Mouse (Mus musculus): ENCODE data around the gene Zfp36.

Zfp36 gene

DNA sequence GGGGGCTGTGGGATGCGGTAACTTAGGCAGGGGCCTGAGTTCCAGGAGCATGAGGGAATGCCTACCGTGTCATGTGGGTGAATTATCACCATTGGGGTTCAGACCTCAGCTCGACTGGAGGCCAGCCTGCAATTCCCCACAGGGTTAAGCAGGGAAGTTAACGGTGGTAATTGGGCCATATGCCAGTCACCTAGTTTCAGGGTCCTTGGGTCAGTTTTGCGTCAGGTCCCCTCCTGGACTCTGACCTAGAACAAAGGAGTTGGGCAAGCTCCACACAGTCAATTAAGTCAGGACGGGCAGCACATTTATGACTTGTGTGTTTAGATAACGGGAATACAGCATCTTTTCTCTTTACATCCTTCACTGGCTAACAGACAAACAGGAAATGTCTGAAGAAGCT lies 38.7 kb downstream of the Zfp36 start:
- no peak for DNase-seq (ENCODE audit: low read depth in 1 of 2, low spot score in 2 of 2)

DNA sequence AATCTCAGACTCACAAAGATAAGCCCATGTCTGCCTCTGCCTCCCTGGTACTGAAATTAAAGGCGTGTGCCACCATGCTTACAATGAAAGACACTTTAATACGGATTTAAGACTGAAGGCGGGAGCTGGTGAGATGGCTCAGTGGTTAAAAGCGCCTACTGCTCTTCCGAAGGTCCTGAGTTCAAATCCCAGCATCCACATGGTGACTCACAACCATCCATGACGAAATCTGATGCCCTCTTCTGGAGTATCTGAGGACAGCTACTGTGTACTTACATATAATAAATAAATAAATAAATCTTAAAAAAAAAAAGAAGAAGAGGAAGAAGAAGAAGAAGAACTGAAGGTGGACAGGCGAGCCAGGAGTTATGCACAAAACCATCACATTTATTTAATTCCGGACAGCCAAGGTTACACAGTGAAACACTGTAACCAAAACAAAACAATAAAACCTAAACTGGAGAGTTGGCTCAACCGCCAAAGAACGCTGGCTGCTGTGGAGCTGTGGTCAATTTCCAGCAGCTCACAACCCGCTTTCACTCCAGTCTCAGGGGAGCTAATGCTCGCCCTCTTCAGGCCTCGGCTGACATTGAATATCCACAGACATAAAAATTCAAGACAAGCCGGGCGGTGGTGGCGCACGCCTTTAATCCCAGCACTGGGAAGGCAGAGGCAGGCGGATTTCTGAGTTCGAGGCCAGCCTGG lies 40.7 kb downstream of the Zfp36 start:
- peak in 1 of 2 experiments; percentile 57 for DNase-seq (ENCODE audit: low read depth in 1 of 2, low spot score in 2 of 2)

DNA sequence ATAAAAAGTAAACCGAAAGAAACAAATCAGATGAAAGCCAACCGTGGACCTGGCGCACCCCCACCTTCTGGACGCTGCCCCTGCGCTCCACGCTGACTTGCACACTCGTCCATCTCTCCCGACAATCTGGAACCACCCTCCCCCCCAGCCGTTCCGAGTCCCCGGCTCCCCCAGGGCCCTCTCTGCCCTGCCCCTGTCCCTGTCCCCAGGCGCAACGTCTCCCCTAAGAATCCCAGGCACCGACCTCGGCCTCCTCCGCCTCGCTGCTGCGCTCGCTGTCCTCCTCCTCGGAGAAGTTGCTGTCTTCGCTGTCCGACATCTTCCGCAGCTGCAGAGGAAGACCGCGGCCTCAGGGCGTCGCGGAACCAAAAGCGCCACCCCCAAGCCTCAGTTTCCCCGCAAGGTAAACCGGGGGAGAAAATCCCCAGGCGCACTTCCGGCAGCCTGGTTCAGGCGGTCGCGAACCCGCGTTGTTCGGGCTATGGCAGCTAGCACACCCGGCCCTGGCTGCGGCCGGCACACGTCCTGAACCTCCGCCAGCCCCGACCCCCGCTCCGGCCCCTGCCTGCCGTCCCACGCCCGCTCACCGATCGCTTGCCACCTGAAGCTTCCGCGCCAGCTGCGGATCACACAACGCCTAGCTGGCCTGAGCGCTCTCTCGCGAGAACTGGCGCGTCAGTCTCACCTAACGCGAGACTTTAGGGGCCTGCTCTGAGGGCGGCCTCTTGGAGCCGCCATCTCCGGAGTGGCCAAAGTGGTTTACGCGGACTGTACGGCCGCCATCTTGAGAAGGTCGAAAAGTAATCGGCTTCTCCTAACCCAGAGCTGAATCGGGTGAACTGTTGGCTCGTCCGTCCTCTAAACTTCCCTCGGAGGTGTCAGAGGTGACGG lies 41.7 kb downstream of the Zfp36 start, which contains the start of gene Supt5:
Gene Supt5, minus strand, starts transcription at position 639 of the 891 bp plus-strand sequence.
- DNase-seq (ENCODE audit: low read depth in 1 of 2, low spot score in 2 of 2), result peak; percentile 90 to 91

DNA sequence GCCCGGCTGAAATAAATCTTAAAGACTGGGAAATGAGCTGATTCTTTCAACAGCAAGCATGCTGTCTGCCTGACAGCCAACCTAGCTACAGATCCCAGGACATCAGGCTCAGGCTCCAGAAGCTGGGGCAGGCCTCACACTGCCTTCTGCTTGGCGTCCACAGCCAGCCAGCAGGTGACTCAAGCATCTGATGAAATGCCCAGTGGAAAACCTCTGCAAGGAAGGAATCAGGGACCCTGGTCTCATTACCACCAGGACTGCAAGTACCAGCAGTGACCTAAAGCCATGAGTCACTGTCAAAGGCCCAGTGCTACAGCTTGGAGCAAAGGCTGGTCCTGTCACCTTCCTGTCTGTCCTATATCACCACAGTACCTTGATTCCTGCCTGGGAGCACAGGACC lies 44.6 kb downstream of the Zfp36 start:
- DNase-seq (ENCODE audit: low read depth in 1 of 2, low spot score in 2 of 2), result no peak

GRCm38 (mm10) chr7:28334534-28334933 lies 45.5 kb downstream of the Zfp36 start:
- no peak for DNase-seq (ENCODE audit: low read depth in 1 of 2, low spot score in 2 of 2)

DNA sequence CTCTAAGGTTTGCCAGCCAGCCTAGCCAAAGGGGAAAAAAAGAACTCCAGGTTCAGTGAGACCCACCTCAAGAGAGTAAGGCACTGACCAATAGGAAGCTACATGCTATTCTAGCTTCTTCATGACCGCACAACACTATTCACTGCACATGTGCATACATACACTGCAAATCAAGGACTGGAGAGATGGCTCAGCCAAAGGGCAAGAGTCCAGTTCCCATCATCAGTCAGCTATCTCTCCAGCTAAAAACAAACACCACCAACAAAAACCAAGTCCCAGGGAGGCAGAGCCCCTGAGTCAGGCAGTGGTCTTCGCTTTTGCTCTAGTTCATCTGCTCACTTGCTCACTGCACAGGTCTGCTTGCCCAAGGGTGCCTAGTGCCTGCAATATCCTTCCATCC lies 51.8 kb downstream of the Zfp36 start:
- no peak for DNase-seq (ENCODE audit: low read depth in 1 of 2, low spot score in 2 of 2)
